Mouse (Mus musculus) lung, postnatal 0 days (tissue): Measurements from ENCODE around the gene Cmtm4.

Experiments
- CTCF ChIP-seq: IDR thresholded peaks from 2 replicates; pipeline ENCODE4 v1.5.1; 2016; ENCODE audit warnings: antibody characterized with exemption, mild to moderate bottlenecking
- EP300 ChIP-seq: IDR thresholded peaks from 2 replicates; pipeline ENCODE4 v1.6.1; 2016; ENCODE audit warnings: antibody characterized with exemption, mild to moderate bottlenecking, control low read depth

DNA sequence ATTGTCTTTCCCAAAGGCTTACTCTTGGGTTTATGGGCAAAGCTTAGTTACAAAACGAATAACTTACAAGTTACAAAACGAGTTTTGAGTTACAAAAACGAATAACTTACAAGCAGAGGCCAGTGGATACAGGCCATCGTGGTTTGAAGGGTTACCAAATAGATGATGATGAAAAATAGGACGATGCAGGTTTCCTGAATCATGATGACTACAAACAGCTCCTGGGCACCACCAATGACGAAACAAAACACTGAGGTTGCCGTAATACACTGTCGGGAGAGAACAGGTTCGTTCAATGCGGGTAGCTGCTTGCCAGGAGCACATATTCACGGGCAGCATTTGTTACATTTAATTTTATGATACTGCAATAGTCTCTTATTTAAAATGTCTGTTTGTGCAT, 90.6 kb downstream of the Cmtm4 start:
- TF ChIP-seq CTCF (no peak), EP300 (no peak)
